Comparison of ENCODE assay signal across 22 mouse cellular contexts in the genomic region with DNA sequence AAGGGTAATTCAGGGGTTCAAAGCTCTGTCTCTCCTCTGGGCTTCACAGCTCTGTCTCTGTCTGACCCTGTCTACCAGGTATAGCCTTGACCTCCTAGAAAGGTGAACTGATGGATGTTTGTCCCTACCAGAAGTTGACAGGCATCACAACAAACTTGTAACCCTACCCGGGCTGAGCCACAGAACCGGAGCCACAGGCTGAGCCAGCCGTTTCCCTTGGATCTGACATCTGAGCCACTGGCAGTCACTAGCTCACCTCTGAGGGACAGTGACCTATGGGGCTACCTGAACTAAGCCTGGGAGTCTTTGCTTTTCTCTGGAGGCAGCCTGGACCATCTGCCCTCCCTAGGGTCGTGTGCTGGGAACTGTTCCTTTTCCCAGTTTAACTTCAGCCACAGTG. TPM values are rescaled to one million over a fixed set of nuclear protein-coding genes. Genes with fewer than 3 reads are reported as not detected.
"Had no signal": no experiment of that assay in that cellular context is flagged by ENCODE, and none has a peak within 500 bp of the region (broad histone marks: within the 10 kb centered on the region; RNA-seq: fewer than 3 reads in every experiment).

No protein-coding gene starts in this region.

- H3K27ac ChIP-seq: midbrain, embryonic 10.5 days; midbrain, embryonic 12.5 days; neural tube, embryonic 13.5 days; neural tube, embryonic 15.5 days; stomach, embryonic 15.5 days; stomach, postnatal 0 days had no signal

- H3K9me3 ChIP-seq: midbrain, embryonic 10.5 days; midbrain, embryonic 12.5 days; neural tube, embryonic 13.5 days; neural tube, embryonic 15.5 days; stomach, embryonic 15.5 days had no signal

- H3K4me1 ChIP-seq: midbrain, embryonic 10.5 days; midbrain, embryonic 12.5 days; neural tube, embryonic 13.5 days; neural tube, embryonic 15.5 days; stomach, embryonic 15.5 days had no signal

- H3K4me3 ChIP-seq: midbrain, embryonic 10.5 days; midbrain, embryonic 12.5 days; myocyte; neural tube, embryonic 13.5 days; neural tube, embryonic 15.5 days; stomach, embryonic 15.5 days had no signal

- H3K36me3 ChIP-seq: midbrain, embryonic 10.5 days; midbrain, embryonic 12.5 days; neural tube, embryonic 13.5 days; neural tube, embryonic 15.5 days; stomach, embryonic 15.5 days had no signal

- DNase-seq: lung, adult 18-20 months; lung, embryonic 14.5 days; lung, postnatal 10 days; lung, postnatal 4 days; midbrain, embryonic 14.5 days; retina, postnatal 1 day; right cerebral cortex, adult 18-20 months; right cerebral cortex, postnatal 25 days; right cerebral cortex, postnatal 4 days; thymus, adult 2 months; thymus, postnatal 25 days; thymus, postnatal 4 days had no signal

- H3K27me3 ChIP-seq: midbrain, embryonic 12.5 days; neural tube, embryonic 13.5 days; neural tube, embryonic 15.5 days; stomach, embryonic 15.5 days had no signal

RNA-seq across cellular contexts. Expression of gene Agbl1, which starts 11.1 kb away (rescaled TPM):
- total RNA-seq: megakaryocyte-erythroid progenitor cell, adult 5-6 weeks had no signal
- polyA plus RNA-seq: lung, embryonic 14.5 days; lung, embryonic 16.5 days; midbrain, embryonic 10.5 days; myocyte; stomach, embryonic 15.5 days; stomach, postnatal 0 days; urinary bladder, adult 2 months had no signal
